Mouse (Mus musculus): ENCODE measurements around the gene Camk2d.

GRCm38 (mm10) chr3:126589556-126589955 is 6.5 kb upstream of the Camk2d start:
- TF ChIP-seq TCF12 (IDR thresholded peaks at IDR 0.05; ENCODE audit: low read depth, low read length) = no peak
- no peak for TF ChIP-seq CTCF (conservative IDR thresholded peaks at IDR 0.05 in 1 of 2, IDR thresholded peaks at IDR 0.05 in 1 of 2; ENCODE audit: low read depth in 2 of 2, low read length in 2 of 2)
- TF ChIP-seq GABPA (IDR thresholded peaks at IDR 0.05; ENCODE audit: insufficient replicate concordance, low read depth, low read length) = no peak
- no peak for TF ChIP-seq POLR2A (IDR thresholded peaks at IDR 0.05; ENCODE audit: low read depth, low read length)

Data from CH12.LX (cell line).